Mouse (Mus musculus): ENCODE data around the gene Gm49369.
"Not testable (repeated sequence)": the region's sequence is repeated elsewhere in the genome, so short reads cannot be mapped to it uniquely, and the experiment has no call there.

Gm49369 gene

DNA sequence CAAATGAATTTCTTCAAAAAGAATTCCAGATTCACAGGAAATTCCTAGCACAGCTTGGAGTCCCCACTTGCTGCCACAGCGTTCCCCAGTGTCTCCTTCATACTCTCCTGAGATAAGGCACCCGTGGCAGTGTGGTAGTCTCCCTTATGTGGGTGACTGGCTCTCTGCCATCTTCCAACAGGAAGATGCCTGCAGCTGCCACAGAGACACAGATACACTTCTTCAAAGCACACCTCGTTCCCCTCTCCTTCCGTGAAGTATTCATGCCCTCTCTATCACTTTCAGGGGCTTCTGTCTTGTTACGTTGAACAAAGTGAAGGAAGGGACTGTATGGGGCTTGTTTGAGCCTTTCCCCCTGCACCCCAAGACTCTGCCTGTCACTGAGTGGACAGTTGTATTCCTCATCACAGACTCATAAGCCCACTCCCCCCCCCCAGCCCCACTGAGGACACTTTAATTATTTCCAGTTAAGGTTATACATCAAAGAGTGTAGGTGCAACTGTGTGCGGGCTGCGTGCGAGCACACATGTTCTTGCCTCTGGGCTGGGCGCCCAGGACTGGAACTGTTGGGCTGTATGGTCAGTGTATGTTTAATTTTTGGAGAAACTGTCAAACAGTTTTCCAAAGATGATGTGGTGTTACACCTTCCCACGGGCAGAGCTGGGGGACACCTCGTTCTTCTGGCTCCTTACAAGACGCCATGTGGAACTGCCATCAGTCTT is 58.9 kb downstream of the Gm49369 start:
- DNase-seq: no peak

DNA sequence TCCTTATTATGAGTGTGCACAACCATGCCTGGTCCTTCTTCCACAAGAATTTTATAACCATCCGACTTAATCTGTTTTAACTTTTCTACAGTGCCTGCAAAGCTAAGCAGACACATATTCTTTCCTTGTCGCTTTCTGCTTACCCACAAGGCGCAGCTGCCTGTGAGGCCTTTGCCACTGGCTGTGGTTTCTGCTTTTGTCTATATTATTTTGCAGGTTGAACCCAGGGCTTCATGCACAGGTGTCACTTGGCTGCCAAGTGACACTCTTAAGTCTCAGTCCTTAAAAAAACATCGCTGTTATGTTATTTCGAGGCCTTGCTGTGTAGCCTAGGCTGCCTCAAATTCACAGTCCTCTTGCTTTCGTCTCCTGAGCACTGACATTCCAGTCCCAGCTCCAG is 59.8 kb downstream of the Gm49369 start:
- no peak for DNase-seq

DNA sequence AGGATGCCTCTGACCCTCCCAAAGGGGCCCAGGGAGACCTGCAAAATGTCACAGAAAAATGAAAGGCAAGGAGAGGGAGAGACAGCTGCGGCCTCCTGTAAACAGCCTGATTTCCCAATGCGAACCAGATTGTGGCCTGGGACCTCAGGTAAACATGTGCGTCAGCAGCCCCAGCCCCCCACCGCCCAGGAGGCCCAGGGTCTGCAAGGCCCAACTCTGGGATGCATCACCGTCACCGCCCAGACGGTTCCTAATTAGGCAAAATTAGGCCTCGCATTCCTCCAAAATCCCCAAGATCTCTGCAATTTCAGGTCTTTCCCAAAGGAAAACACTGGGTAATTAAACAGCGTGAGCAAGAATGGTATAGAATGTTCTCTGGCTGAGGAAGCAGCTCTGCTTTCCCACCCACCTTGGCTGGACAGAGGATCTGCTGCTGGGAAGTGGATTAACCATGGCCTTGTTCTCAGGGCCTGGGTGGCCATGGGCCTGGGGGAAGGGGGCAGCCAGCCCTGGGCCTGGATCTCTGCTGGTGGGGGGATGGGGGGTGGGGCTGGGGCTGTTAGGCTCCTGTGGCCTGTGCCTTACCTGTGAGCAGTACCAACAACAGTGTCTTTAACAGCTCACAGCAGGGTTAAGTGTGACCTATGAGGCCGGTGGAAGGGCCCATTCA is 60.7 kb downstream of the Gm49369 start:
- DNase-seq: not testable (repeated sequence)
